Mouse (Mus musculus): ENCODE measurements around the gene Polg2.
"Not testable (repeated sequence)": the region's sequence is repeated elsewhere in the genome, so short reads cannot be mapped to it uniquely, and the experiment has no call there.

Gene Polg2

GRCm38 (mm10) chr11:106788775-106789459 lies 9.6 kb upstream of the Polg2 start, which contains the start of the genes Ddx5 and Cep95:
Ddx5 (minus strand) TSS chr11:106789185.
Cep95 (plus strand) TSS chr11:106789252.
- DNase-seq (ENCODE audit: low read depth, low spot score), result peak; percentile 98

GRCm38 (mm10) chr11:106788026-106788774 lies 8.9 kb upstream of the Polg2 start:
- peak; percentile 97 for DNase-seq (ENCODE audit: low read depth, low spot score)

- peak; percentile 86 for DNase-seq (ENCODE audit: low read depth, low spot score)
Measured at GRCm38 (mm10) chr11:106787131-106788025, 8.0 kb upstream of the Polg2 start.

GRCm38 (mm10) chr11:106785043-106785442 lies 5.7 kb upstream of the Polg2 start:
- no peak for DNase-seq (ENCODE audit: low read depth, low spot score)

GRCm38 (mm10) chr11:106784476-106784875 lies 5.1 kb upstream of the Polg2 start:
- DNase-seq (ENCODE audit: low read depth, low spot score), result no peak

- no peak for DNase-seq (ENCODE audit: low read depth, low spot score)
Measured at GRCm38 (mm10) chr11:106782841-106783764, 3.8 kb upstream of the Polg2 start.

GRCm38 (mm10) chr11:106782271-106782670 lies 2.9 kb upstream of the Polg2 start:
- DNase-seq (ENCODE audit: low read depth, low spot score), result not testable (repeated sequence)

- DNase-seq (ENCODE audit: low read depth, low spot score), result no peak
Measured at GRCm38 (mm10) chr11:106780590-106781220, 1.4 kb upstream of the Polg2 start.

GRCm38 (mm10) chr11:106780089-106780425 lies 720 bp upstream of the Polg2 start:
- no peak for DNase-seq (ENCODE audit: low read depth, low spot score)

GRCm38 (mm10) chr11:106778589-106779387 lies 549 bp downstream of the Polg2 start:
- DNase-seq (ENCODE audit: low read depth, low spot score), result no peak

- DNase-seq (ENCODE audit: low read depth, low spot score), result no peak
Measured at GRCm38 (mm10) chr11:106778132-106778531, 1.2 kb downstream of the Polg2 start.

GRCm38 (mm10) chr11:106777395-106777794 lies 1.9 kb downstream of the Polg2 start:
- DNase-seq (ENCODE audit: low read depth, low spot score), result no peak

- DNase-seq (ENCODE audit: low read depth, low spot score), result no peak
Measured at GRCm38 (mm10) chr11:106776960-106777359, 2.4 kb downstream of the Polg2 start.

GRCm38 (mm10) chr11:106773061-106773460 lies 6.3 kb downstream of the Polg2 start:
- no peak for DNase-seq (ENCODE audit: low read depth, low spot score)

GRCm38 (mm10) chr11:106770195-106770974 lies 9.0 kb downstream of the Polg2 start:
- DNase-seq (ENCODE audit: low read depth, low spot score), result no peak

- no peak for DNase-seq (ENCODE audit: low read depth, low spot score)
Measured at GRCm38 (mm10) chr11:106767516-106767915, 11.8 kb downstream of the Polg2 start.

GRCm38 (mm10) chr11:106766611-106767162 lies 12.7 kb downstream of the Polg2 start:
- no peak for DNase-seq (ENCODE audit: low read depth, low spot score)

- no peak for DNase-seq (ENCODE audit: low read depth, low spot score)
Measured at GRCm38 (mm10) chr11:106762800-106763185, 16.5 kb downstream of the Polg2 start.
